Mouse (Mus musculus) natural killer cell, adult 2 months (primary cell): ENCODE measurements around the gene Zfp600.
"Not testable (repeated sequence)": the region's sequence is repeated elsewhere in the genome, so short reads cannot be mapped to it uniquely, and the experiment has no call there.

ENCODE experiments used
- DNase-seq, 2 experiments: peaks; one replicate each; pipeline ENCODE4 v3.0.0; 2022; ENCODE audit warnings: low spot score in 2 of 2

The Zfp600 gene

GRCm38 (mm10) chr4:146156524-146156923 lies at the start of gene Zfp600:
Gene Zfp600, plus strand, starts transcription at chr4:146156824.
- DNase-seq, result not testable (repeated sequence)

- DNase-seq, result not testable (repeated sequence)
These were observed 6.3 kb downstream of the Zfp600 start for GRCm38 (mm10) chr4:146162893-146163292.

GRCm38 (mm10) chr4:146167202-146167832 lies 10.7 kb downstream of the Zfp600 start:
- DNase-seq, result not testable (repeated sequence)

- DNase-seq, result peak in 1 of 2 experiments; percentile 5
These were observed 11.4 kb downstream of the Zfp600 start for GRCm38 (mm10) chr4:146167879-146168532.

- not testable (repeated sequence) for DNase-seq
These were observed 12.1 kb downstream of the Zfp600 start for GRCm38 (mm10) chr4:146168730-146169215.

- peak in 1 of 2 experiments; percentile 25 for DNase-seq
These were observed 17.0 kb downstream of the Zfp600 start for GRCm38 (mm10) chr4:146173378-146174226.

- not testable (repeated sequence) for DNase-seq
These were observed 47.7 kb downstream of the Zfp600 start for GRCm38 (mm10) chr4:146204357-146204756.

GRCm38 (mm10) chr4:146239252-146240244 lies 82.9 kb downstream of the Zfp600 start:
- not testable (repeated sequence) for DNase-seq

GRCm38 (mm10) chr4:146242119-146242518 lies 85.5 kb downstream of the Zfp600 start:
- DNase-seq, result not testable (repeated sequence)
